Mouse (Mus musculus): Measurements from ENCODE around the gene Memo1. TPM values are rescaled to one million over a fixed set of nuclear protein-coding genes. Genes with fewer than 3 reads are reported as not detected.
"Not testable (repeated sequence)": the region's sequence is repeated elsewhere in the genome, so short reads cannot be mapped to it uniquely, and the experiment has no call there.

Memo1 gene
- polyA plus RNA-seq, 2 experiments from 2014 or later = 37.0 to 47.0 TPM

- ATAC-seq = no peak
Observed at GRCm38 (mm10) chr17:74242788-74243187, 52.5 kb downstream of the Memo1 start.

GRCm38 (mm10) chr17:74240322-74240721 lies 55.0 kb downstream of the Memo1 start:
- no peak for ATAC-seq

- ATAC-seq = no peak
Observed at GRCm38 (mm10) chr17:74228131-74228759, 67.1 kb downstream of the Memo1 start.

GRCm38 (mm10) chr17:74217304-74217703 lies 78.0 kb downstream of the Memo1 start:
- no peak for ATAC-seq

- not testable (repeated sequence) for ATAC-seq
Observed at GRCm38 (mm10) chr17:74212831-74213524, 82.3 kb downstream of the Memo1 start.

- no peak for ATAC-seq
Observed at GRCm38 (mm10) chr17:74209143-74209908, 86.0 kb downstream of the Memo1 start.

- ATAC-seq = no peak
Observed at GRCm38 (mm10) chr17:74195943-74196342, 99.4 kb downstream of the Memo1 start.

GRCm38 (mm10) chr17:74194755-74195154 lies 100.6 kb downstream of the Memo1 start:
- no peak for ATAC-seq

GRCm38 (mm10) chr17:74193463-74193862 lies 101.9 kb downstream of the Memo1 start:
- ATAC-seq = no peak

- ATAC-seq = no peak
Observed at GRCm38 (mm10) chr17:74191446-74191845, 103.9 kb downstream of the Memo1 start.

- ATAC-seq = no peak
Observed at GRCm38 (mm10) chr17:74186197-74186596, 109.1 kb downstream of the Memo1 start.

- ATAC-seq = no peak
Observed at GRCm38 (mm10) chr17:74184739-74185138, 110.6 kb downstream of the Memo1 start.

- ATAC-seq = no peak
Observed at GRCm38 (mm10) chr17:74180889-74181288, 114.4 kb downstream of the Memo1 start.

GRCm38 (mm10) chr17:74179640-74180039 lies 115.7 kb downstream of the Memo1 start:
- not testable (repeated sequence) for ATAC-seq

GRCm38 (mm10) chr17:74173726-74174125 lies 121.6 kb downstream of the Memo1 start:
- no peak for ATAC-seq

- ATAC-seq = no peak
Observed at GRCm38 (mm10) chr17:74172834-74173233, 122.5 kb downstream of the Memo1 start.

- peak; percentile 99 for ATAC-seq
Observed at GRCm38 (mm10) chr17:74159443-74159894, 135.9 kb downstream of the Memo1 start.

- no peak for ATAC-seq
Observed at GRCm38 (mm10) chr17:74158161-74158560, 137.2 kb downstream of the Memo1 start.

Other genes starting within 250 kb of the Memo1 start
- gene Srd5a2, start 247.6 kb downstream of the Memo1 start, polyA plus RNA-seq (2017; shearing (Covaris generic)) = not detected
- gene Dpy30, start 28.4 kb upstream of the Memo1 start, polyA plus RNA-seq (2017; shearing (Covaris generic)) = 100 to 1,000 TPM; 134 to 146 TPM
- gene Spast, start 43.5 kb upstream of the Memo1 start, polyA plus RNA-seq (2017; shearing (Covaris generic)) = 10 to 100 TPM in 1 of 2 experiments, 1 to 10 TPM in 1; 6.9 to 10.9 TPM
- gene Slc30a6, start 100.1 kb upstream of the Memo1 start, polyA plus RNA-seq (2017; shearing (Covaris generic)) = 10 to 100 TPM; 24.3 to 37.3 TPM
- gene Nlrc4, start 163.6 kb upstream of the Memo1 start, polyA plus RNA-seq (2017; shearing (Covaris generic)) = 1 to 10 TPM; 1.3 to 2.2 TPM
- 10 to 100 TPM in 1 of 2 experiments, 1 to 10 TPM in 1; 8.2 to 19.9 TPM for gene Yipf4, start 194.0 kb upstream of the Memo1 start, polyA plus RNA-seq (2017; shearing (Covaris generic))
- 100 to 1,000 TPM; 156 to 252 TPM for gene Birc6, start 232.8 kb upstream of the Memo1 start, polyA plus RNA-seq (2017; shearing (Covaris generic))